Mouse (Mus musculus) urinary bladder, postnatal 25 days (tissue): ENCODE results near the gene Paqr6.
A peak's percentile ranks its signal among the peaks of the same experiment; 100 is the strongest.
"Not testable (repeated sequence)": the region's sequence is repeated elsewhere in the genome, so short reads cannot be mapped to it uniquely, and the experiment has no call there.

ENCODE experiments used
- DNase-seq: peaks from one replicate; pipeline ENCODE4 v3.0.0; 2022; ENCODE audit warnings: low spot score

Gene Paqr6

GRCm38 (mm10) chr3:88366830-88367428 is 2.5 kb downstream of the Paqr6 start:
- not testable (repeated sequence) for DNase-seq

DNA sequence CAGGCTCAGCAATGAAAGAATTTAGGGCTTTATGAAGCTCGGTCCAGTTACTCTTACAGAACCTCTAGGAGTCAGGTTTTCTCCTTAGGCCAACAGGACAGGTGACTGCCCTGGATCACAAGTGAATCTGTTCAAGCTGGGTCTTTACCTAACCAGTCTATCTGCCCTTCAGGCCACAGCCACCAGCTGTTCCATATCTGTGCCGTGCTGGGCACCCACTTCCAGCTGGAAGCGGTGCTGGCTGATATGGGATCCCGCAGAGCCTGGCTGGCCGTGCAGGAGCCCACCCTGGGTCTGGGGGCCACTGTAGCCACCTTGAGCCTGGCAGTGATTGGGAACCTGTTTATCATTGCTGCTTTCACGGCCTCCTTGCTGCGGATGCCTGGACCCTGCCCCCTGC is 3.1 kb downstream of the Paqr6 start:
- DNase-seq: not testable (repeated sequence)

DNA sequence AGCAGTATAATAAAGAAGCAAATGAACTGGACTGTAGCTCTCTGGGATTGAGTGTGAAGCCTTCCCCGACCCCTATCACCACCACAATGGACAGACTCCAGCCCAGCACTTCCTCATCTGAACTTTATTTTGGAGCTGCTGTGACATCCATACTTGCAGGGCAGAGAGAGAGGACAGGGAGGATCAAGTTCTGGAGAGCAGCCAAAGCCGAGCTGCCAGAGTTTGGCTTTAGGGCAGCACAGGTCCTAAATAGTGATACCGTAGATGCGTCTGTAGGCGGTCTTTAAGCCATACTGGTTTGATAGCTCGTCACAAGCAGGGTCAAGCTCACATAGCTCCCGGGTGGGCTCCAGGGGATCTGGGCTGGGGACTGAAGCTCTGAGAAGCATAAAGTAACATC is 4.1 kb downstream of the Paqr6 start:
- not testable (repeated sequence) for DNase-seq

GRCm38 (mm10) chr3:88372643-88373042 is 8.3 kb downstream of the Paqr6 start, which contains the start of gene Bglap3:
TSS of gene Bglap3 (minus strand) at chr3:88372743.
- DNase-seq: not testable (repeated sequence)

DNA sequence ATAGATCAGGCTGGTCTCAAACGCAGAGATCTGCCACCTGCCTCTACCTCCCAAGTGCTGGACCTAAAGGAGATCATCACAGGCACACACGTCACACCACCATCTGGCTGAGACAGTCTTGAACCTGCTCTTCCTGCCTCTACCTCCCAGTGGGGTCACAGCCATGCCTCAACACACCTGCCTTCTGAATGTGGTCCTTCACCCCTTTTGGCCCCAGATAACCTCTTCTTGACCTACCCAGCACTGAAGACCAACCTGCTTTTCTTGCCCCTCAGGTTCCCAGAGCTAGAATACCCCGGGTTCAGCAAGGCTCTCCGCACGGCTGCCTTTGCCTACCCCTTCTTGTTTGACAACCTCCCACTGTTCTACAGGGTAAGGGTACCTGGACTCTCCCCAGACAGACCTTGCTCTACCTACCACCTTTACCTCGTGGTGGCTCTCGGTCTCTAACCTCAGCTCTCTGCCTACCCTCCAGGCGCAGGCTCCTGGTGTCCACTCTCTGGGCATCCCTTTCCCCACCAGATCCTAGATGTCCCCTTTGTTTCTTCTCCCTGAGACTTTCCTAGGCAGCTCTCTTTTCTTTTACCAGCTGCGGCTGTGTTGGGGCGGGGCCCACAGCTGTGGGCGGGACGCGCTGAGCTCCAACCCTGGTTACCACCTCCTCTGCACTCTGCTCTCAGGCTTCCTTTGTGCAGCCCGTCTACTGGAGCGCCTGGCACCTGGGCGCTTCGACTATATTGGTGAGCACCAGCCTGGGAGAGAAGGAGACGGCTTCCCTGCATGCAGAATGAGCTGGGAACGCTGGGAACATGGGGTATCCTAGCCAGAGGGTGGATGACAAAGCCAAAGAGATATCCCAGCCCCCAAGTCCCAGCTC is 11.6 kb downstream of the Paqr6 start:
- not testable (repeated sequence) for DNase-seq

GRCm38 (mm10) chr3:88376644-88377043 is 12.3 kb downstream of the Paqr6 start:
- DNase-seq: not testable (repeated sequence)

DNA sequence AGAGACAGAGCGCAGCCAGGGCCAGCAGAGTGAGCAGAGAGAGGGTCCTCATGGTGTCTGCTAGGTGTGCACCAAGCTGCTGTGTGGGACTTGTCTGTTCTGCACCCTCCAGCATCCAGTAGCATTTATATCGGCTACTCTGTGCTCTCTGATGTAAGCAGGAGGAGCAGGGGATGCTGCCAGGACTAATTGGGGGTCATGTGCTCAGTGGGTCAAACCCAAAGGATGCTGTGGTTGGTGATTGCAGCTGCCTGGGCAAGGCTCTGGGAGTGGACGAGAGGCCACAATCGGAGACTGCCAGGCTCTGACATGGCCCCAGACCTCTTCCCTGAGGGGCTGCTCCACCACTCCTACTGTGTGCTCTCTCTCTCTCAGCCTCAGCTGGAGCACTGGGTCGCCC is 14.2 kb downstream of the Paqr6 start, which contains the start of gene Bglap2:
TSS of gene Bglap2 (minus strand) at position 101 of the 400 bp plus-strand sequence.
- DNase-seq: not testable (repeated sequence)

DNA sequence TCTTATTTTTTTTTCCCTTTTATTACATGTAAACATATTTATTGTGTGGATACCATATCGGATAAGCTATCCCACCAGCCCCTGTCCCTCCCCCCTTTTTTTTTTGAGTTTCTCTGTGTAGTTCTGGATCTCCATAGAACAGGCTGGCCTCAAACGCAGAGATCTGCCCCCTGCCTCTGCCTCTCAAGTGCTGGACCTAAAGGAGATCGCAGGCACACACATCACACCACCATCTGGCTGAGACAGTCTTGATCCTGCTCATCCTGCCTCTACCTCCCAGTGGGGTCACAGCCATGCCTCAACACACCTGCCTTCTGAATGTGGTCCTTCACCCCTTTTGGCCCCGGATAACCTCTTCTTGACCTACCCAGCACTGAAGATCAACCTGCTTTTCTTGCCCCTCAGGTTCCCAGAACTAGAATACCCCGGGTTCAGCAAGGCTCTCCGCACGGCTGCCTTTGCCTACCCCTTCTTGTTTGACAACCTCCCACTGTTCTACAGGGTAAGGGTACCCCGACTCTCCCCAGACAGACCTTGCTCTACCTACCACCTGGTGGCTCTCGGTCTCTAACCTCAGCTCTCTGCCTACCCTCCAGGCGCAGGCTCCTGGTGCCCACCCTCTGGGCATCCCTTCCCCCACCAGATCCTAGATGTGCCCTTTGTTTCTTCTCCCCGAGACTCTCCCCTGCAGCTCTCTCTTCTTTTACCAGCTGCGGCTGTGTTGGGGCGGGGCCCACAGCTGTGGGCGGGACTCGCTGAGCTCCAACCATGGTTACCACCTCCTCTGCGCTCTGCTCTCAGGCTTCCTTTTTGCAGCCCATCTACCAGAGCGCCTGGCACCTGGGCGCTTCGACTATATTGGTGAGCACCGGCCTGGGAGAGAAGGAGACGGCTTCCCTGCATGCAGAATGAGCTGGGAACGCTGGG is 17.3 kb downstream of the Paqr6 start:
- DNase-seq: not testable (repeated sequence)

- not testable (repeated sequence) for DNase-seq
These were observed 18.0 kb downstream of the Paqr6 start for GRCm38 (mm10) chr3:88382383-88382782.

DNA sequence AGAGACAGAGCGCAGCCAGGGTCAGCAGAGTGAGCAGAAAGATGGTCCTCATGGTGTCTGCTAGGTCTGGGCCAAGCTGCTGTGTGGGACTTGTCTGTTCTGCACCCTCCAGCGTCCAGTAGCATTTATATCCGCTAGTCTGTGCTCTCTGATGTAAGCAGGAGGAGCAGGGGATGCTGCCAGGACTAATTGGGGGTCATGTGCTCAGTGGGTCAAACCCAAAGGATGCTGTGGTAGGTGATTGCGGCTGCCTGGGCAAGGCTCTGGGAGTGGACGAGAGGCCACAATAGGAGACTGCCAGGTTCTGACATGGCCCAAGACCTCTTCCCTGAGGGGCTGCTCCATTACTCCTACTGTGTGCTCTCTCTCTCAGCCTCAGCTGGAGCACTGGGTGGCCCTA is 20.0 kb downstream of the Paqr6 start, which contains the start of gene Bglap:
TSS of gene Bglap (minus strand) at position 101 of the 400 bp plus-strand sequence.
- DNase-seq: no peak

DNA sequence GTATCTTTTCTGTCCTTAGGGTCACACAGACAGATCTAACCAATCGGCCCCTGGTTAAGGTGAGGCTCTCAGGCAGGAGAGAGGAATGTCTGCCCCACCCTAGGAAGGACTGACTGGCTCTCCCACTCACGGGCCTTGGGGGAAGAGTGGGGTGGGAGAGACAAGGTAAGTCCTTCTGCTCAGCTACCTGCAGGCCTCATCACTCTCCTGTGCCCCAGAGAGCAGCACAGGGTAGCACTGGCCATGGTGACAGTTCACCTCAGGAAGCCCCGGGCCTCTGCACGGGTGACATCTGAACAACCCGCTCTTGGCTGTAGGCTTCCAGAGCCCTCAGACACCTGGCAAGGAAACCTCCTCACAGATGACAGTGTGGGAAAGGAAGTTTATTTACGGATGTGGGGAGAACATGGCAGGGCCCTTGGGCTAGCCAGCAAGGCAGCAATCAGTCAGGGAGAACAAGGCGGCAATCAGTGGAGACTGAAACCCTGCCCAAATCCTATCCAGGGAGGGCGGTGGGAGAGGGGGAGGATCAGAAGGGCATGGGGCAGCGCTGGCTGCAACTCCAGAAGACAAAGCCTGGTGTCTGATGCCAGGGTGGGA is 29.5 kb downstream of the Paqr6 start:
- no peak for DNase-seq

DNA sequence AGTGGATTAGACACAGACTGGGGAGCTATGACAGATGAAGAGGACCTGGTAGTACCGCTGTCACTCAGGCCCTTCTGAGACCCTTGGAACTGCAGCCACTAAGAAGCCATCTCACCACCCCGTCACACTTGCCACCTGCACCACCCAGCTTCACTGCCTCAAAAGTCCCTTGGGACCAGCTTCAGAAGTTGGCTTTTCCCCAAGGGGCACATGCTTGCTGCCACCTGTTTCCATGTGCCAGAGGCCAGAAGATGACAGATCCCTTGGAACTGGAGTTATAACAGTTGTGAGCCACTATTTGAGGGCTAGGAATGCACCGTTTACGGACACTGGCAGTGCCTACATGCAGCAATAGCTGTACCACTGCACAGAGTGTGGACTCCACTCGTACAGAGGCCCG is 30.9 kb downstream of the Paqr6 start:
- DNase-seq: no peak

DNA sequence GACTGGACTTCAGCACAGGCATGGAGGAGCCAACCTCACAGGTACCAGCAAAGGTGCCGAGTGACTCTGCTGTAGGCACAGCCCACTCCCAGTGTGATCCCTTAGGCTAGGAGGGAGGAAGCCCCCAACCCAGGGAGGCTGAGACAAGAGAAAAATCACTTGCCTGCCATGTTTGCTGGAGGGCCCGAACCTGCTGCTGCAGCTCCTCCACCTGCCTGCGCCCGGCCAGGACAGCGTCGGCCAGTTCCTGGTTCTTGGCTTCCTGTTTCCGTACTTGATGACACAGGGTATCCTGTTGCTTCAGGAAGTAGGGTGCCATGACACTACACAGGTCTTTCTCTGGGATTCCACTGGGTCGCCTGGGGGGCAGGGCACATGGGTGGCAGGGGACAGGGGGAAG is 31.4 kb downstream of the Paqr6 start:
- no peak for DNase-seq

DNA sequence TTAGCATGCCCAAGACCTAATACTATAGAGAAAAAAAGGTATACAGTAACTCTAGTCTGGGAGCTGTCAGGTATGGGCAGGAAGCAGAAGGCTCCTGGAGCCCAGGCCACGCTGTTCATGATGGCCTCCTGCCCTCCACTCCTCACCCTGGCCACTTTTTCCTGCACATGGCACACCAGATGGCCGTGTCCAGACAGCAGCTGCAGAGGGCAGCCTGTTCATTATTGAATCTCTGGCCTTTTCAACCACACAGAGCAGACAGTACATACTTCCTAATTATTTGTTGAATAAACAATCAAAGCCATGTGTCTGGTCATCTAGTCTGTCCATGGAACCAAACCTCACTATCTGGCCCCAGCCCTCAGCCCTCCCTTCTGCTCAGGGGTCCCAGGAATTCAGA is 34.3 kb downstream of the Paqr6 start:
- no peak for DNase-seq

GRCm38 (mm10) chr3:88403522-88404230 is 39.3 kb downstream of the Paqr6 start:
- DNase-seq: no peak

GRCm38 (mm10) chr3:88407090-88407489 is 42.7 kb downstream of the Paqr6 start:
- peak; percentile 46 for DNase-seq

DNA sequence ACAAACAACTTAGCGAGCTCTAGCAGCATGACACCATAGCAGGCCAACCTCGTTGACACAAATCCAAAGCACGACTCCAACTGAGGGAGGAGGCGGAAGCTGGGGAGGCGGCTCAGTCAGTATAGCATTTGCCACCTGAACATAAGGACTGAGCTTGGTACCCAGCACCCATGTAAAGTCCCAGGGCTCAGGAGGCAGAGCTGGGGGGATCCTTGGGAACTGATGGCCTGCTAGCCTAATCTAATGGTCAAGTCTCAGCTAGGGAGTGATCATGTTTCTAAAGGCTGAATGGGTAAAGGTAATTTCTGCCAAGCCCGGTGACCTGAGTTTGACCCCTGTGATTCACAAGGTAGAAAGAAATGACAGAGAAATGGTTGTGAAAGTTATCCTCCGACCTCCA is 43.1 kb downstream of the Paqr6 start:
- no peak for DNase-seq

- no peak for DNase-seq
These were observed 44.6 kb downstream of the Paqr6 start for GRCm38 (mm10) chr3:88408953-88409352.

- DNase-seq: peak; percentile 82
These were observed 45.6 kb downstream of the Paqr6 start, which contains the start of gene Pmf1 for GRCm38 (mm10) chr3:88409741-88410644. TSS of gene Pmf1 (minus strand) at chr3:88410331.

- no peak for DNase-seq
These were observed 46.3 kb downstream of the Paqr6 start for GRCm38 (mm10) chr3:88410645-88411031.
